Mouse (Mus musculus) gastrocnemius, adult 18-20 months (tissue): ENCODE measurements around the gene Foxk1. TPM values are rescaled to one million over a fixed set of nuclear protein-coding genes. Genes with fewer than 3 reads are reported as not detected.

Experiments used
- DNase-seq: peaks from one replicate; pipeline ENCODE4 v3.0.0; 2021; ENCODE audit warnings: low spot score
- long read RNA-seq, 2 experiments: library from polyadenylated mRNA; stranded (forward); transcript quantifications; one replicate each; pipeline ENCODE4 v2.0.0; 2021
- total RNA-seq, 2 experiments: library from RNA; stranded (reverse); gene quantifications; 2 replicates each; pipeline ENCODE4 v1.2.3; 2021

The Foxk1 gene
- total RNA-seq, result 10 to 100 TPM; 14.5 to 16.4 TPM
- long read RNA-seq, experiment 1, full-length matches to known transcripts, result 2 of 2 reads
- long read RNA-seq, experiment 1, partial matches to known transcripts, result 0 of 2 reads
- long read RNA-seq, experiment 1, other reads (novel, unspliced or antisense), result 0 of 2 reads
- long read RNA-seq, experiment 2, full-length matches to known transcripts, result 4 of 6 reads
- long read RNA-seq, experiment 2, partial matches to known transcripts, result 0 of 6 reads
- long read RNA-seq, experiment 2, other reads (novel, unspliced or antisense), result 2 of 6 reads

DNA sequence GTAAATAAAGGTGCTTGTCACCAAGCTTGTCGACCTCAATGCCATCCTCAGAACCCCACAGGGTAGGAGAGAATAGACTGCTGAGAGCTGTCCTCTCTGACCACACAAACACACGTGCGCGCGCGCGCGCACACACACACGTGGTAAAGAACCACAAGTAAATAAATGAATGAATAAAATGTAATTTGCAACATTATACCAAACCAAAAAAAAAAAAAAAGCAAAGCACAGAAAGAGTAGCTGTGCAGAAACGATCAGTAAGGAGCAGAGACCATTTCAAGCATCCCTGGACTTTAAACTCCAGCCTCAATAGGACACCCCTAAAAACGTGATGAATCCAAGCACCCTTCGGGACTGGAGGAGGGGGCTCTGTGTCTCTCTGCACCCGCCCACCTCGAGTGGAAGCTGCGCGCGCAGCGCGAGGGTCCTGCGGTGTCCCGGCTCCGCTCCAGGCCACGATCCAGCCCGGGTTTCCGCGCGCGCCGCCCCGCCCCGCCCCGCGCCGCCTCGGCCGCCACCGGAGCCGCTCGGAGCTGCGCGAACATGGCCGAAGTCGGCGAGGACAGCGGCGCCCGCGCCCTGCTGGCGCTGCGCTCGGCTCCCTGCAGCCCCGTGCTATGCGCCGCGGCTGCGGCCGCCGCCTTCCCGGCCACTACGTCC, at the start of gene Foxk1:
Foxk1 (plus strand) TSS at position 517 of the 660 bp plus-strand sequence.
- DNase-seq, result peak; percentile 92

DNA sequence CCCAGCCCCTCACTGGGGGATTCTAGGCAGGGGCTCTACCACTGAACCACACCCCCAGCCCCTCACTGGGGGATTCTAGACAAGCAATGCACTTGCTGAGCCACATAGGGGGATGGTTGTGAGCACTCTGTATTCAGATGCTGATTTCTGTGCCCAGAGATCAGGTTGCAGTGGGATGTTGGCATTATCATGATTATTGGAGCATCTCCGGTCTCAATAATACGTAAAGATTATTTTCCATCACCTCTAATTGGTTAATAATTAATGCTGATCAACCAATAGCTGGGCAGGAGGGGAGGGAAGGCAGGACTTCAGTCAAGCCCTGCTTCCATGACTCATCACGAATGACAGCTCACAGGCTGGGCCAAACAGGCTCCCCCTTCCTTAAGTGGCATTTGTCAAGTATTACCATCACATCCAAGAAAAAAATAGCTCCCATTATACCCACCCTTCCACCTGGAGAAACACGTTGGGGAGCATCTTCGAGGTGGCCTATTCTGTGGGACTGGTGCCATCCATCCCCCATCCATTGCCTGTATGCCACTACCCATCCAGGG, 48.9 kb upstream of the Foxk1 start:
- no peak for DNase-seq

DNA sequence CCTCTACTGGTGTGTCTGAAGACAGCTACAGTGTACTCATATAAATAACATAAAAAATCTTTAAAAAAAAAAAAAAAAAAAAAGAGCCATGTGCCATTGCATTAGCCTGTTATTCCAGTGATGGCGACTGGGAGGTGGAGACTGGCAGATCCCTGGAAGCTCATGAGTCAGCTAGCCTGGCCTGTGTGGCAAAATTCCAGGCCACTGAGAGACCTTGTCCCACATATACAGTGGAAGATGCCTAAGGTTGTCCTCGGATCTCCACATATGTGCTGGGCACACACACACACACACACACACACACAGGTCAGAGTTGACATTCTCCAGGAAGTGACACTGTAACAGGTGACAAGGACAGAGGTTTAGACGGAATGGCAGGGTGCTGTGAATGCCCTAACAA, 46.2 kb upstream of the Foxk1 start:
- DNase-seq, result no peak

DNA sequence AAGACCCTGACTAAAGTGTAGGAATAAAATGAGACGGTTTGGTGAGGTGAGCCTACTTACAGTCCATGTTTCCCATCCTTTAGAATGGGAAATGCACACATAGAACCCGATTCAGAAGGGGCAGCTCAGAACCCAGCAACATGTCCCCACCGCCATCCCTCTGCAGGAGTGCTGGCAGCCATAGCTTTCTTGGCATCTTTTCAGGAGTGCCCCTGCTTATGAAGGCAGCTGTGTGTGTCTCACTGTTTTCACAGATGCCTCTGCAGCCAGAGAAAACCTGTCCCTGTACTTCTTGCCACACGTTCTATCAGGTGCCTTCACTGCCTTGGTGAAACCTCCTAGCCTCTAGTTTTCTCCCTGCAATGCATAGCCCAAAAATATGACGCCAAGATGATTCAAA, 40.1 kb upstream of the Foxk1 start:
- no peak for DNase-seq

DNA sequence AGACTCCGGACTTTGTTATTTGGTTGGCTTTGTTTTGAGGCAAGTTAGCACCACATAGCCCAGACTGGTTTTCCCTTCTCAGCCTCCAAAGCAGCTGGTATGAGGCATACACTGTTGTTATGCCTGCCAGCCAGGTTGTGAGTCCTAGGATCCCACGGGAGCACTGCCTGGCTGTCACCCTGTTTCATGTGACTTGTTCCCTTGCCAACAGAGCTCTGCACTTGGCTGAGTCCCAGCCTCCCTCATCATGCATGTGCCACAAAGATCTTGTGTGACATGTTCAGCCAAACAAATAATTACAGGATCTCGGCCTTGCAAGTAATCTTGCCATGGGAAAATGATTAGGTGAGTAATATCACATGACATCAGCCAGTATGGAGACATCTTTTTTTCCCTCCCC, 38.4 kb upstream of the Foxk1 start:
- no peak for DNase-seq

DNA sequence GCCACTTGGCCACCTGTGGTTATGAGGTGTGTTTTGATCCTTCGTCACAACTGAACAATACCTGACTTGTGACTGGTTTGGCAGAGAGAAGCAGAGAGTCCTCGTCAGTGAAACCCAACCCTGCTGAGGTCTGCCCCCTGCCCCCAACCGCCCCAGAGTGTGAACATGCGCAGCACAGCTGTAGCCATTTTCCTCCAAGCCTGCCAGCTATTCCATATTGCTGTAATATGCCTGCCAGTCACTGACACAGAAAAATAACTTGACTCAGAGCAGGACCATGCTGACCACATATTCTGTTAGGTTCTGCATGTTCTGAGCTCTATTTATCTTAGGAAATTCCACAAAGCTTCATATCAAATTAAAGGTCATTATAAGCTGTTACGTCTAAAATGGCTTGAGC, 37.2 kb upstream of the Foxk1 start:
- no peak for DNase-seq

DNA sequence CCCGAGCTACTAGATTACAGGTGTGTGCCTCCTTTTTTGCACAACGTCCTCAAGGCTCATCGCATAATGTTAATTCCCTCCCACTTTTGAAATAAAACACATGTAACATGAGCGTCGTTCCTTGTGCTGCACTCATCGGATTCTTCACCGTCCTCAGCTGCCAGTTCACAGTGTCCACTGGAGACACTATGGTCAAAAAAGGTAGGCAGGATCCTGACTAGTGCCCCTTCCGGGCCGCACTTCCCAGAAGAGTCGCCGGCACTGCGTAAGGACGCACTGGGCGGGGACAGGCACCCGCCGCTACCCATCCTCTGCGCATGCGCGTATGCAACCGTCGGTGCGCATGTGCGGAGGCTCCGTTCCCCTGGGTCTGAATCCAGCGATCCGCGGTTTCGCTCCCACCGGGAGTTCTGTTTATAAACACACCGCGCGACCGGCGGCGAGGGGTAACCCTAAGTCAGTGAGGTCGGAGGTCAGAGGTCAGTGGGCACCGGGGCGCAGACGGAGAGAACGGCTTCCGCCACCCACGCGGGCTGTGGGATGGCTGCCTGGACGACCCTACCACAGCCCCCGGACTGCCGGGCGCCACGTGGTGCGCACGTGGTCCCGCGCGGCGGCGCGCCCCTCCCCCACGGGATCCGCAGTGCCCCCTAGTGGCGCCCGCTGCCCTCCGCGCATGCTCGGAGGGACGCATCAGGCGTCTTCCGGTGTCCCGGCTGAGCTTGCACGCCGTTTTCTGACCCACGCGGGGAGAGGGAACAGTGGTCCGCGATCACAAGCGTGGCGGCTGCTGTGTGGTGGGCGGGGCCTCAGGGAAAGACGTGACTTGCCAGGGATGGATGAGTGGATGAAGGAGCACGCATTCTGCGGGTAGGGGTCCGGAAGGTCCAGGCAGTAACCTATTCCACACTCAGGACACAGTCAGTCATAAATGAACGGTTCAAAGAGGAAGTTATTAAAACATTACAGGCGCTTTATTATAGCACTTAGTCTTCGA, 33.9 kb upstream of the Foxk1 start:
- DNase-seq, result peak; percentile 99

DNA sequence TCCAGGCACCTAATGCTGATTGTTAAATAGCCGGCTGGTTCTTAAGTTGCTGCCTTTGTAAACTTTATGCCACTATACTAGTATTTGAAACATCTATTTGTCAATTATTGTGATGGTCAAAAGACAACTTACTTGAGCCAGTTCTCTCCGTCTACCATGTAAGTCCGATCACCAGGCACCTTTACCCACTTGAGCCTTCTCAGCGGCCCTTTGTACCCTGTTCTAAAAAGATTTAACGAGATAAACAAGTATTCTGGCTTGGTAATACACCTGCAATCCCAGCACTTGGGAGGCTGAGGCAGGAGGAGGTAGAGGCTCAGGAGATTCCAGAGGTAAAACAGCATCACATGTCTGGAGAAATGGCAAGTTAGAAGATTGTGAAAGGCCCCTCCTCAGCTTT, 33.2 kb upstream of the Foxk1 start:
- DNase-seq, result no peak

DNA sequence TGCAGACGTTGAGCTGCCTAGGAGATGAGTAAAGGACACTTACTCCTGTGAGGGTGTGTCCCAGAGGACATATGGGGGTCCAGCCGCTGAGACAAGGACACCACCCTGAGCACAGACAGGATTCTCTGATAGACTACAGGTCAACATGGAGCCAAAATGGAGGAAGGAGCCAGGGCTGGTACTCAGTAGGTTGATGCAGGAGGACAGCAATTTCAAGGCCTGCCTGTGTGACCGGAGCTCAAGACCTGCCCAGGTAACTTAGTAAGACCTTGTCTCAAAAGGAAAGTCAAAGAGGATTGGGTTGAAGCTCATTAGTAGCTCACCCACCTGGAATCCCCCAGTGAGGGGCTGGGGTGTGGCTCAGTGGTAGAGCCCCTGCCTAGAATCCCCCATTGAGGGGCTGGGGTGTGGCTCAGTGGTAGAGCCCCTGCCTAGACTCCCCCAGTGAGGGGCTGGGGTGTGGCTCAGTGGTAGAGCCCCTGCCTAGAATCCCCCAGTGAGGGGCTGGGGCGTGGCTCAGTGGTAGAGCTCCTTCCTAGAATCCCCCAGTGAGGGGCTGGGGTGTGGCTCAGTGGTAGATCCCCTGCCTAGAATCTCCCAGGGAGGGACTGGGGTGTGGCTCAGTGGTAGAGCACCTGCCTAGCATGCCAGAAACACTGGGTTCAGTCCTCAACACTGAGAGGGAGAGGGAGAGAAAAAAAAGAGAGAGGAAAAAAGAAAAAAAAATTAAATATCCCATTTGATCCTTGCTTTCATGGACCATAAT, 30.7 kb upstream of the Foxk1 start:
- DNase-seq, result no peak

DNA sequence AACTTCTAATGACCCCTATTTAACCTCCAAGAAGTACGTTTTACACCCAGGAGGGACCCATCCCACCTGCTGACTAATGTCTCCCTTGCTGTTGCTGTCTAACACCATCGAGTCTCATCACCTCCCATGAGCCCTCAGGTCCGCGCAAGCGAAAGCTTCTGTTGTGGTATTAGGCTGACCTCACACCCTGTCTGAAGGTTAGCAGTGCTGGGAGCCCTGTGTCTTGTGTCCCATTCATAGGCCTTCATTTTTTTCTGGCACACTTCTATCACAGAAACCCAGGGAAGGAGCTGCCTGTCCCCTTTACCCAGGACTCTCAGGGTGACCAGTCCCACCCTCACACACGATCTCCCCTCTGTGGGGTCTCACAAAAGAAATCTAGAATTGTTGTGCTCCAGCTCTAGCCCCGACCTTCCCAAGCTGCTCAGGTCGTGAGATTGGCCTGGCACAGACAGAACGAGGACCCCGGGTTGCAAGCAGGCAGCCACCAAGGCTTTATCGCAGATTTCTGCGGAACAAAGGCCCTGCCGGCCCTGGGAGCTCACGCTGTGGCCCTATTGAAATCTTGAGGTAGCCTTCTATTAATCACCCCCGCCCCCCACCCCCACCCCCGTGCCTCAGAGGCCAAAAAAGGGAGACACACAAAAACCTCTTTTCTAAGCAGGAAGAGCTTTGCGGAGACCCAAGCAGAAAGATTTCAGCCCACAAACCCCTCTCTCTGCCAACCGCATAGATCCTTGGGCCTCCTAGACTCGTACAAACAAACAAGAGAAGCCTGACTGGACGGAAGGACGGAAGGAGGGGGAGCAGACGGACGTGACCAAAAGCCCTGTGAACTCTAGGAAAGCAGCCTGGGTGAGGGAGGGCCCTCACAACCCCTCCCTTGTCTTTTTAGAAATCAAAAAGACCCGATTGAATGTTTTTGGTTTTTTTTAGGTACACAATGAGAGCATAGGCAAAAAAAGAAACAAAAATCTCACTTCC, 29.8 kb upstream of the Foxk1 start:
- no peak for DNase-seq

DNA sequence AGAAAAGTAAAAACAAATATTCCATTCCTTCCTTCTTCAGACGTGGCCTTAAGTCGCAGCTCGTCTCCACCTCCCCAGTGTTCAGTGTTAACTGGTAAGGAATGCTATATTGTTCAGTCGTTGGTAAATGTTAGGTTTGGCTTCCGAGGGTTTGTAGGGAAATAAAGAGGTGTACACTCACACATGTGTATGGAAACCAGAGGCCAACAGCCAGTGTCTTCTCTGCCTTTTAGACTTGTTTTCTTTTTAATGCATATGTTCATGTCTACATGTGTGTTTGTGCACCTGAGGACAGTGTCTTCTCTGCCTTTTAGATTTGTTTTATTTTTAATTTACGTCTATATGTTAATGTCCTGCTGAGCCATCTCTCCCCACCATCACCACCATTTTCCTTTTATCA, 29.1 kb upstream of the Foxk1 start:
- no peak for DNase-seq

DNA sequence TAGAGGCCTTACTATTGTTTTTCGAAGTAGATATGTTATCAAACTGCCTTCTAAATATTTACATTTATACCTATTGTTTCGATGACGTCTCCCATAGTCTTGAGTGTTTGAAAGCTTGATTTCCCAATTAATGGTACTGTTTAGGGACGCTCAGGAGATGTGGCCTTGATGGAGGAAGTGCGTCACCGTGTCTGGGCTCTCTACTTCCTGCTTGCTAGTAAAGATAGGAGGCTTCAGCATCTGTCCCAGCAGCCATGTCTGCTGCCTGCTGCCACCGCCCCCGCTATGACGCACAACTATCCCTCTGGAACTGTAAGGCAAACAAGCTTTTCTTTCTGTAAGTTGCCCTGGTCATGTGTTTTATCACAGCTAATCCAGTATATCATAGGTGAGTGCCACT, 27.0 kb upstream of the Foxk1 start:
- DNase-seq, result no peak

DNA sequence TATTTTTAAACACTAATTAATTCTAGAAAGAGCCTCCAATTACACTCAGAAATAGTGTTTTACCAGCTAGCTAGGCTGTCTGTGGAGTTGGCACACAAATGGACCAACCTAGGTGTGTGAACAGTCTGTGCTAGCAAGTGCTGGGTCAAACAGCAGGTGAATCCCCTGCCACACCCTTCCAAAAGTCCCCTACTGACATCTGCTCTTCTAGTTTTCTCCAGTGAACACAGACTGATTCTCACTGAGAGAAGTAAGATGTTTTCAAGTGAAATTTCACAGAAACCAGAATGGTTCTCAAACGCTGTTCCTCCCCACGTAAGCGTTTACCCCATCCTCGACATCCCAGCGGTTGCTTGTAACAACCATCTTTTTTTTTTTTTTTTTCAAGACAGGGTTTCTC, 25.7 kb upstream of the Foxk1 start:
- no peak for DNase-seq

DNA sequence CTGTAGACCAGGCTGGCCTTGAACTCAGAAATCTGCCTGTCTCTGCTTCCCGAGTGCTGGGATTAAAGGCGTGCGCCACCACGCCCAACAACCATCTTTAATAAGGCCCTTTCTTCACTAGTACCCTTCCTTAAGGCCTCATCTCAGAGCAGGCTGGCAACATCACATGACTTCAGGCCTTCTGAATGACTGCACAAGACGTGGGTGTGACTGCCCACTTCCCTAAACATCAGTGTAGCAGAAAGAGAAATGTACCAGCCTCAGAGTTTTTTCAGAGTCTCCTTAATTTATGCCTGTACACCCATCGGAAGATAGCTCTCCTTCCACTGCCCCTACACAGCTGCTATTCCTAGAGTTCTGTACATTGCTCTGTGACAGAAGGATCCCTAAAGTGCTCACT, 25.2 kb upstream of the Foxk1 start:
- DNase-seq, result no peak

DNA sequence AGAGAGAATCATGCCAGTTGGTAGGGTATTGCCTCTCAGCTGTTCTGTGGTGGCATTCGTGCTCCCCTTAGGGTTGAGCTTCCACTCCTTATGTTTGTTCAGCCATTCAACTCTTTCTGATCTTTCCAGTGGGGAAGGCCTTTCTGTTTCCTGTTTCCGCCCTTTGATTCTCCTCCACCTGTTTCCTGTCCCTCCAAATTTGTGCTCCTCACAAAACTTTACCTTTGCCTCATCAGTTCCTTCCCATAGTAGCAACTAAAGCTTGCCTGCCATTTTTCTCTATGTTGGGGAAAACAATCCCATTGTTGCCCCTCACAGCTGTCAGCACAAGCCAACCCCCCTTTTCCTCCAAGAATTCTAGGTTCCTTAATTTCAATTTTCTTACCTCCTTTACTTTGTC, 23.2 kb upstream of the Foxk1 start:
- DNase-seq, result no peak

DNA sequence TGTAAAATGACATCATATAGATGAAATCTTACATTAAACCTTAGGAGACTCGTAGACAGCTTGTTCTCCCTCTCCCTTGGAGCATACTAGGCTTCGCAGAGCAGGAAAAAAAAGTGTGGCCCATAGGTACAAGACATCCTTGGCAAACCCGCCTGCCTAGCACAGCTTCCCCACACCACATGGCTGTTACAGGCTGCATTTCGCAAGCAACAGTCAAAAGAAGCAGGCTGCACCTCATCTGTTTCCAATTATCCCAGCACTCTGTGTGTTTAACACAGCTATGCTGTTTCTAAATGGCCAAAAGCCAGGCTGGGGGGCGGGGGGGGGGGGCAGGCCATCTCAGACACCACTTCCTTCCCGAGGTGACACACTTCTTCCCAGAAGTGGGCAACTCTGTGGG, 20.8 kb upstream of the Foxk1 start:
- peak; percentile 39 for DNase-seq

DNA sequence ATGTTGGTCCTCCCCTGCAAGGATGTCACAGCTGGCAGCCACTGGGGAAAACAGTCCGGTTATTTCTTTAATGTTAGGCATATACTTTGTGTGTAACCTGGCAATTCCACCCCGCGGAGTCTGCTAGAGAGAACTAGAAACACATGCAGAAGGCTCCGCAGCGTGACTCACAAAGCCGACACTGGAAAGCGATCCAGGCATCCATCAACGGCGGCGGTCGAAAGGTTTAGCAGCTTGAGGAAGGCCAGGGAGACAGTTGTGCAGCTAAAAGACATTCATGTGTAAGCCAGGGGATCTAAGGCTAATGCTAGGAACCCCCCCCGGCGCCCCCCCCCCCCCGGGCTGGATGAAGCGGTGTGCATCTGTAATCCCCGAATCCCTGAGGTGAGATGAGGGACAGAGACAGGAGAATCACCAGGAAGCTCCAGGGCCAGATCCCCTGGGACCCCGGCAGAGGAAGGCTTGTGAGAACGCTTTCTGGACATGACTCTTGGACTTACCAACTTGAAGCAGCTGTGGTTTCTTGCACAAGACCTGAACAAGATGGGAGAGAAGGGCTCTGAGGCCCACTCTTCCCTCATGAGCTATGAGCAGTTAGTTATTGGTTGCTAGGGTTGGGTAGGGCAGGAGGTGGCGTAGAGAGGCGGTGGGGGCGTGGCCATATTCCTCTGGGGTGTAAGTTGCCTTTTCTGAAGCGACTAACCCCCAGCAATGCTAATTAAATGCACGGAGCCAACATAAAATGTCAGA, 16.2 kb upstream of the Foxk1 start:
- peak; percentile 34 for DNase-seq

DNA sequence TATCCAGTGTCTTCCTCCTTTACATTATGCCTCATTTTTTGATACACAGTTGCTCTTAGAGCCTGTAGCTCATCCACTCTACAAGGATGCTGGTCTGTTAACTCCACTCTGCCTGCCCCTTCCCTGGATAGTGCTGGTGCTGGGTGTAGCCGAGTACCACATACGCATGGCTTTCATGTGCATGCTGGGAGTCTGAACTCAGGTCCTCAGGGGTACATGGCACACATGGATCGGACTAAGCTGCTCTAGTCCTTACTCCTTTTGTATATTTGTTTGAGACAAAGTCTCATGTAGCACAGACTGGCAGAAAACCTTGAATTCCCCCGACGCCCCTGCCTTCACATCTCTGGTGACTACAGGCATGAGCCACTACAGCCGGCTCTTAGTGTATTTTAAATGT, 15.0 kb upstream of the Foxk1 start:
- DNase-seq, result no peak
